In the genomic region with DNA sequence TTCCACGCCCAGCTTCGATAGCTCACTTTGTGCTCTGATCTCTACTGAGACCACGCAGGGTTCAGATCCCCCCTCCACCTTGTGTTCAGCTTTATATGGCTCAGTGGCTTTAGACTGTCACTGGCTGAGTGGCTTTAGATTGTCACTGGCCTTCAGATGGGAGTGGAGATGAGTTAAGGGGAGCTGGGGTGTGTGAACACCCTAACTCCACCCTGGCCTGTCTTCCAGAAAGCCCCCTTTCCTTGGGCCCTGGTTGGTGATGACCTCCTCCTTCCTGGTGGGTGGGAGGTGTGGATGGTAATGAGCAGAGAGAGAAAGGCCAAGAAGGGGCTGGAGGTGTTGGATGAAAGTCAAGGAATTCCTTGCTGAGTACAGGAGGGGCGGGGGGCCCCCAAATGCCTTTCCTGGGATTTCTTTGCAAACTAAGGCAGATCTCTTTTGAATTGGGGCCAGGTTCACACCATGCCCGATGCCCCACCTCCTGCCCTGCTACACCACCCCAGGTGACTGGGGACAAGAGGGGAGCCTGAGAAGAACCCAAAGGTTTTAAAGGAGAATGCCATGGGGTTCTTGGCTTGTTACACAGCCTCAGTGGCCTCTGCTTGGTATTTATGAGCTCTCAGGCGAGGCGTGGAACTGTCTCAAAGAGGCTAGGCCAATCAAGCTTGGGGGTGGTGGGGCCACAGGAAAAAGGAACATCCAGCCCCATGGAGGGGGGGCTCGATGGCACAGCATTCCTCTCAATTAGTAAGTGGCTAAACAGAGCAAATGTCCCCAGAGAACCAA, we compare ENCODE assay signal across 29 mouse cellular contexts. TPM values are rescaled to one million over a fixed set of nuclear protein-coding genes. Genes with fewer than 3 reads are reported as not detected.
DNase-seq lines count a peak whose midpoint lies in the region; ATAC-seq lines count a peak whose summit lies in the region.
"Had no signal": no experiment of that assay in that cellular context is flagged by ENCODE, and none has a peak within 500 bp of the region (broad histone marks: within the 10 kb centered on the region; RNA-seq: fewer than 3 reads in every experiment).

No protein-coding gene starts in this region.

- DNase-seq in heart, embryonic 10.5 days (ENCODE audit: low spot score): peak; percentile 70
- DNase-seq in midbrain, embryonic 11.5 days (ENCODE audit: low spot score, missing footprints): peak; percentile 75
- DNase-seq in c-Kit-positive CD71-positive TER-119-positive erythroid progenitor cells, embryonic 14.5 days (ENCODE audit: low spot score): no peak
- DNase-seq in right cerebral cortex, postnatal 25 days: no peak
- DNase-seq: adrenal gland, adult 2 months; adrenal gland, postnatal 14 days; B cell, adult 2 months; cerebellum, adult 11-12 months; cerebellum, adult 8-10 months; cerebellum, postnatal 10 days; cerebellum, postnatal 36 days; embryo, embryonic 11 days; gastrocnemius, postnatal 25 days; heart, adult 2 months; heart, postnatal 14 days; heart, postnatal 4 days had no signal

- WGBS in heart, embryonic 10.5 days: 55% methylated on average over 8 of the region's 8 CpGs
- WGBS in heart, embryonic 12.5 days: 64% methylated on average over 8 of the region's 8 CpGs
- 77% methylated on average over 8 of the region's 8 CpGs for WGBS in midbrain, embryonic 11.5 days
- WGBS in midbrain, embryonic 16.5 days: 81% methylated on average over 8 of the region's 8 CpGs
- 51% methylated on average over 8 of the region's 8 CpGs for WGBS in limb, embryonic 15.5 days

- no peak overlapping the region for H3K9ac ChIP-seq in heart, embryonic 12.5 days
- H3K9ac ChIP-seq in midbrain, embryonic 11.5 days (ENCODE audit: low read length): no peak overlapping the region
- H3K9ac ChIP-seq in midbrain, embryonic 16.5 days (ENCODE audit: low read depth, low read length): no peak overlapping the region
- no peak overlapping the region for H3K9ac ChIP-seq in limb, embryonic 15.5 days
- H3K9ac ChIP-seq: embryonic facial prominence, embryonic 13.5 days; forebrain, embryonic 12.5 days; forebrain, embryonic 15.5 days; heart, embryonic 13.5 days; hindbrain, embryonic 14.5 days had no signal

- peak overlapping the region; percentile 63 for H3K27ac ChIP-seq in heart, embryonic 10.5 days
- no peak overlapping the region for H3K27ac ChIP-seq in heart, embryonic 12.5 days (ENCODE audit: poor library complexity, severe bottlenecking)
- no peak overlapping the region for H3K27ac ChIP-seq in midbrain, embryonic 11.5 days (ENCODE audit: low read depth, low read length)
- no peak overlapping the region for H3K27ac ChIP-seq in midbrain, embryonic 16.5 days (ENCODE audit: low read length)
- H3K27ac ChIP-seq in limb, embryonic 15.5 days: 0 out of 2 replicates have a peak overlapping the region, but pooled peaks have one; percentile 33
- H3K27ac ChIP-seq: embryonic facial prominence, embryonic 10.5 days; forebrain, embryonic 12.5 days; forebrain, embryonic 15.5 days; heart, adult 2 months; heart, embryonic 13.5 days; hindbrain, embryonic 14.5 days; hindbrain, postnatal 0 days had no signal

- H3K27me3 ChIP-seq in heart, embryonic 10.5 days (ENCODE audit: insufficient read depth, poor library complexity, severe bottlenecking): peaks cover 60% of the 10 kb centered on the region
- peaks cover 35% of the 10 kb centered on the region for H3K27me3 ChIP-seq in heart, embryonic 12.5 days (replicated peaks)
- H3K27me3 ChIP-seq in midbrain, embryonic 11.5 days (ENCODE audit: control insufficient read depth, insufficient read depth, low read length): peaks cover 48% of the 10 kb centered on the region
- peaks cover 20% of the 10 kb centered on the region for H3K27me3 ChIP-seq in midbrain, embryonic 16.5 days (ENCODE audit: control insufficient read depth, insufficient read depth, low read depth, low read length)
- H3K27me3 ChIP-seq in limb, embryonic 15.5 days: peaks cover 33% of the 10 kb centered on the region
- H3K27me3 ChIP-seq: Patski had no signal

- no peaks in the 10 kb centered on the region for H3K36me3 ChIP-seq in heart, embryonic 10.5 days
- H3K36me3 ChIP-seq in heart, embryonic 12.5 days: no peaks in the 10 kb centered on the region
- no peaks in the 10 kb centered on the region for H3K36me3 ChIP-seq in midbrain, embryonic 11.5 days (ENCODE audit: control insufficient read depth, insufficient read depth, low read length)
- H3K36me3 ChIP-seq in midbrain, embryonic 16.5 days (ENCODE audit: control insufficient read depth, insufficient read depth, low read length): no peaks in the 10 kb centered on the region
- no peaks in the 10 kb centered on the region for H3K36me3 ChIP-seq in limb, embryonic 15.5 days
- H3K36me3 ChIP-seq: embryonic facial prominence, embryonic 10.5 days; embryonic facial prominence, embryonic 13.5 days; forebrain, embryonic 12.5 days; forebrain, embryonic 15.5 days; G1E; heart, embryonic 13.5 days had no signal

- H3K4me2 ChIP-seq in heart, embryonic 12.5 days: no peak overlapping the region
- no peak overlapping the region for H3K4me2 ChIP-seq in midbrain, embryonic 11.5 days
- H3K4me2 ChIP-seq in midbrain, embryonic 16.5 days (ENCODE audit: low read length): no peak overlapping the region
- no peak overlapping the region for H3K4me2 ChIP-seq in limb, embryonic 15.5 days
- H3K4me2 ChIP-seq: embryonic facial prominence, embryonic 13.5 days; forebrain, embryonic 12.5 days; forebrain, embryonic 15.5 days; heart, embryonic 13.5 days; hindbrain, embryonic 14.5 days had no signal

- ATAC-seq in heart, embryonic 12.5 days (ENCODE audit: insufficient number of reproducible peaks, low FRiP score): no peak
- no peak for ATAC-seq in midbrain, embryonic 11.5 days (ENCODE audit: low FRiP score)
- no peak for ATAC-seq in midbrain, embryonic 16.5 days
- ATAC-seq in limb, embryonic 15.5 days (ENCODE audit: insufficient number of reproducible peaks, low FRiP score, low TSS enrichment, low read depth): no peak
- ATAC-seq: forebrain, embryonic 15.5 days; hindbrain, postnatal 0 days; Patski had no signal

- no peak overlapping the region for H3K4me3 ChIP-seq in heart, embryonic 10.5 days
- H3K4me3 ChIP-seq in heart, embryonic 12.5 days: no peak overlapping the region
- H3K4me3 ChIP-seq in midbrain, embryonic 11.5 days (ENCODE audit: low read depth, low read length): no peak overlapping the region
- H3K4me3 ChIP-seq in midbrain, embryonic 16.5 days (ENCODE audit: low read depth, low read length): no peak overlapping the region
- H3K4me3 ChIP-seq in limb, embryonic 15.5 days: no peak overlapping the region
- H3K4me3 ChIP-seq: embryonic facial prominence, embryonic 10.5 days; embryonic facial prominence, embryonic 13.5 days; erythroblast, embryonic 14.5 days; forebrain, embryonic 12.5 days; forebrain, embryonic 15.5 days; heart, adult 2 months; heart, embryonic 13.5 days had no signal

- H3K4me1 ChIP-seq in heart, embryonic 10.5 days: peaks cover 80% of the 10 kb centered on the region
- peaks cover 58% of the 10 kb centered on the region for H3K4me1 ChIP-seq in heart, embryonic 12.5 days (replicated peaks)
- H3K4me1 ChIP-seq in midbrain, embryonic 11.5 days (ENCODE audit: control insufficient read depth, insufficient read depth, low read length): peaks cover 26% of the 10 kb centered on the region
- H3K4me1 ChIP-seq in midbrain, embryonic 16.5 days (ENCODE audit: control insufficient read depth, insufficient read depth, low read length): peaks cover 14% of the 10 kb centered on the region; the same call in 1 of the 2 replicates
- peaks cover 60% of the 10 kb centered on the region for H3K4me1 ChIP-seq in limb, embryonic 15.5 days

- no peaks in the 10 kb centered on the region for H3K9me3 ChIP-seq in heart, embryonic 10.5 days
- H3K9me3 ChIP-seq in heart, embryonic 12.5 days (replicated peaks): no peaks in the 10 kb centered on the region
- H3K9me3 ChIP-seq in midbrain, embryonic 11.5 days (ENCODE audit: control insufficient read depth, low read length): no peaks in the 10 kb centered on the region
- no peaks in the 10 kb centered on the region for H3K9me3 ChIP-seq in midbrain, embryonic 16.5 days (replicated peaks; ENCODE audit: control insufficient read depth, low read length, poor library complexity, severe bottlenecking)
- no peaks in the 10 kb centered on the region for H3K9me3 ChIP-seq in limb, embryonic 15.5 days
- H3K9me3 ChIP-seq: embryonic facial prominence, embryonic 10.5 days; embryonic facial prominence, embryonic 13.5 days; forebrain, embryonic 12.5 days; forebrain, embryonic 15.5 days; heart, embryonic 13.5 days had no signal

RNA-seq across cellular contexts. Expression of a gene that starts 3.5 kb away (rescaled TPM):
- polyA plus RNA-seq in heart, embryonic 10.5 days (2016; fragmentation: Nextera tagmentation; extraction: Ambion mirVana): 1.3 and 1.6 TPM in 2 replicates
- polyA plus RNA-seq in heart, embryonic 12.5 days (2016; fragmentation: Nextera tagmentation; extraction: Ambion mirVana): 1.3 and 1.4 TPM in 2 replicates
- polyA plus RNA-seq in midbrain, embryonic 11.5 days (2014; fragmentation: Nextera tagmentation; extraction: Ambion mirVana): 1.2 TPM in 2 replicates
- polyA plus RNA-seq in midbrain, embryonic 16.5 days (2015; fragmentation: Nextera tagmentation; extraction: Ambion mirVana): 0.83 and 0.89 TPM in 2 replicates
- polyA plus RNA-seq in limb, embryonic 15.5 days (2015; fragmentation: Nextera tagmentation; extraction: Ambion mirVana): 1.2 and 1.7 TPM in 2 replicates
- polyA plus RNA-seq: erythroblast, embryonic 14.5 days; G1E had no signal

Comparison
In these comparisons a context has a peak if more than half of its experiments do, and no peak if none do; other contexts are left out.
1. H3K27ac ChIP-seq: peak in heart, embryonic 10.5 days (single experiment) and limb, embryonic 15.5 days (single experiment); none in heart, embryonic 12.5 days (single experiment), midbrain, embryonic 11.5 days (single experiment) and midbrain, embryonic 16.5 days (single experiment).
2. DNase-seq: peak in heart, embryonic 10.5 days (single experiment) and midbrain, embryonic 11.5 days (single experiment); none in c-Kit-positive CD71-positive TER-119-positive erythroid progenitor cells, embryonic 14.5 days (single experiment) and right cerebral cortex, postnatal 25 days (single experiment).